Mouse (Mus musculus) B cell, adult 2 months (primary cell): ENCODE measurements around the gene Bmpr1b.

ENCODE experiments used
- DNase-seq, 2 experiments: peaks; one replicate each; pipeline ENCODE4 v3.0.0; 2022

The Bmpr1b gene

GRCm38 (mm10) chr3:142106227-142106626 lies 63.0 kb downstream of the Bmpr1b start:
- no peak for DNase-seq

- no peak for DNase-seq
Measured at GRCm38 (mm10) chr3:142104027-142104805, 65.0 kb downstream of the Bmpr1b start.

GRCm38 (mm10) chr3:142103622-142104021 lies 65.6 kb downstream of the Bmpr1b start:
- no peak for DNase-seq

- no peak for DNase-seq
Measured at GRCm38 (mm10) chr3:142099151-142099550, 70.1 kb downstream of the Bmpr1b start.

GRCm38 (mm10) chr3:142094049-142094448 lies 75.2 kb downstream of the Bmpr1b start:
- DNase-seq, result no peak

GRCm38 (mm10) chr3:142089684-142090083 lies 79.5 kb downstream of the Bmpr1b start:
- DNase-seq, result no peak

GRCm38 (mm10) chr3:142085938-142086337 lies 83.3 kb downstream of the Bmpr1b start:
- no peak for DNase-seq

GRCm38 (mm10) chr3:142084091-142084490 lies 85.1 kb downstream of the Bmpr1b start:
- DNase-seq, result no peak

- DNase-seq, result no peak
Measured at GRCm38 (mm10) chr3:142077723-142078302, 91.4 kb downstream of the Bmpr1b start.

GRCm38 (mm10) chr3:142071601-142072000 lies 97.6 kb downstream of the Bmpr1b start:
- DNase-seq, result no peak

- no peak for DNase-seq
Measured at GRCm38 (mm10) chr3:142066792-142067346, 102.4 kb downstream of the Bmpr1b start.

GRCm38 (mm10) chr3:142065111-142065510 lies 104.1 kb downstream of the Bmpr1b start:
- DNase-seq, result no peak

- no peak for DNase-seq
Measured at GRCm38 (mm10) chr3:142063536-142064226, 105.5 kb downstream of the Bmpr1b start.

- no peak for DNase-seq
Measured at GRCm38 (mm10) chr3:142061267-142061666, 108.0 kb downstream of the Bmpr1b start.

- DNase-seq, result no peak
Measured at GRCm38 (mm10) chr3:142059890-142060289, 109.3 kb downstream of the Bmpr1b start.

GRCm38 (mm10) chr3:142050681-142051080 lies 118.5 kb downstream of the Bmpr1b start:
- DNase-seq, result no peak

- no peak for DNase-seq
Measured at GRCm38 (mm10) chr3:142049610-142050009, 119.6 kb downstream of the Bmpr1b start.

- DNase-seq, result no peak
Measured at GRCm38 (mm10) chr3:142049093-142049492, 120.1 kb downstream of the Bmpr1b start.

- no peak for DNase-seq
Measured at GRCm38 (mm10) chr3:142048493-142048892, 120.7 kb downstream of the Bmpr1b start.

- no peak for DNase-seq
Measured at GRCm38 (mm10) chr3:142043463-142043862, 125.8 kb downstream of the Bmpr1b start.

- no peak for DNase-seq
Measured at GRCm38 (mm10) chr3:142043006-142043405, 126.2 kb downstream of the Bmpr1b start.

- no peak for DNase-seq
Measured at GRCm38 (mm10) chr3:142040345-142040744, 128.9 kb downstream of the Bmpr1b start.

GRCm38 (mm10) chr3:142034160-142034559 lies 135.1 kb downstream of the Bmpr1b start:
- no peak for DNase-seq

- no peak for DNase-seq
Measured at GRCm38 (mm10) chr3:142019716-142020115, 149.5 kb downstream of the Bmpr1b start.
